Mouse (Mus musculus) E14TG2a.4 (cell line): ENCODE data around the gene Cmip.

ENCODE experiments used
- H3K27me3 ChIP-seq: 2 replicates; pipeline ENCODE4 v1.6.1; 2014; ENCODE audit warnings: low read length, control low read depth; ENCODE audit not compliant: insufficient read depth
- H3K36me3 ChIP-seq: 2 replicates; pipeline ENCODE4 v1.6.1; 2014; ENCODE audit warnings: low read length, control low read depth; ENCODE audit not compliant: insufficient read depth
- H3K4me1 ChIP-seq: replicated peaks from 2 replicates; pipeline ENCODE4 v1.6.1; 2014; ENCODE audit warnings: low read depth, low read length, control low read depth
- H3K4me3 ChIP-seq: replicated peaks from 2 replicates; pipeline ENCODE4 v1.5.1; 2014; ENCODE audit warnings: mild to moderate bottlenecking, low read length
- H3K9me3 ChIP-seq: 2 replicates; pipeline ENCODE4 v1.6.1; 2014; ENCODE audit warnings: low read length, control low read depth
- CTCF ChIP-seq: conservative IDR thresholded peaks from 2 replicates; pipeline ENCODE4 v1.5.1; 2014; ENCODE audit warnings: low read length
- NANOG ChIP-seq: IDR thresholded peaks from 2 replicates; pipeline ENCODE4 v1.6.1; 2014; ENCODE audit warnings: borderline replicate concordance, low read length, mixed read lengths
- POU5F1 ChIP-seq: IDR thresholded peaks from 2 replicates; pipeline ENCODE4 v1.6.1; 2014; ENCODE audit warnings: low read length, borderline replicate concordance

The Cmip gene

GRCm38 (mm10) chr8:117469431-117470341, 212.8 kb downstream of the Cmip start:
- H3K9me3 ChIP-seq, result no peaks in the 10 kb centered on the region
- peaks cover 32% of the 10 kb centered on the region for H3K4me1 ChIP-seq
- TF ChIP-seq POU5F1 (no peak), NANOG (no peak), CTCF (no peak)
- H3K27me3 ChIP-seq, result peaks cover 24% of the 10 kb centered on the region
- peak overlapping the region; percentile 66 for H3K4me3 ChIP-seq
- H3K36me3 ChIP-seq, result no peaks in the 10 kb centered on the region

- H3K9me3 ChIP-seq, result no peaks in the 10 kb centered on the region
- peaks cover 32% of the 10 kb centered on the region for H3K4me1 ChIP-seq
- TF ChIP-seq NANOG, result no peak
- no peak for TF ChIP-seq POU5F1
- TF ChIP-seq CTCF, result no peak
- H3K4me3 ChIP-seq, result peak overlapping the region; percentile 66
- peaks cover 24% of the 10 kb centered on the region for H3K27me3 ChIP-seq
- H3K36me3 ChIP-seq, result no peaks in the 10 kb centered on the region
Measured at GRCm38 (mm10) chr8:117470342-117470781, 213.5 kb downstream of the Cmip start.

DNA sequence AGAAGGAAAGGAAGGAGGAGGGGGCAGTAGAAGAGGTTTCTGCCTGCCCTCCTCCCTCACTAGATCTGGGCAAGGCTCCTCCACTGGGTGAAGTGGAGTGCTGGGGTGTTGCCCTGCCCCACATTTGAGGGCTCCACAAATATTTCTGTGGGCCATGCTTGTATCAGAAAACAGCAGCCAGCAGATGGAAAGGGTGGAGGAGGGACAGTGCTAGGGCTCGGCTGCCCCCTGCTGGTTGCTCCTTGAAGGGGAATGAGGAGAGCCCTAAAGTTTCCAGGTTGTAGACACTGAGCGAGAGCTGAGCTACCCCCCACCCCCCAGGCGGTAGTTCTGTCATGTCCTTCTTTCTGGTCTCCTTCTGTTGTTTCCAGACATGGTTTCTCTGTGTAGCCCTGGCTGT, 214.3 kb downstream of the Cmip start:
- H3K9me3 ChIP-seq, result no peaks in the 10 kb centered on the region
- peak; percentile 59 for TF ChIP-seq CTCF
- no peak for TF ChIP-seq NANOG
- no peak for TF ChIP-seq POU5F1
- H3K27me3 ChIP-seq, result peaks cover 24% of the 10 kb centered on the region
- H3K4me1 ChIP-seq, result peaks cover 36% of the 10 kb centered on the region
- H3K4me3 ChIP-seq, result peak overlapping the region; percentile 66
- H3K36me3 ChIP-seq, result no peaks in the 10 kb centered on the region

GRCm38 (mm10) chr8:117471655-117472054, 214.8 kb downstream of the Cmip start:
- no peak overlapping the region for H3K4me3 ChIP-seq
- no peaks in the 10 kb centered on the region for H3K9me3 ChIP-seq
- H3K27me3 ChIP-seq, result peaks cover 24% of the 10 kb centered on the region
- TF ChIP-seq CTCF (no peak), POU5F1 (no peak), NANOG (no peak)
- peaks cover 36% of the 10 kb centered on the region for H3K4me1 ChIP-seq
- H3K36me3 ChIP-seq, result no peaks in the 10 kb centered on the region

GRCm38 (mm10) chr8:117472332-117472731, 215.5 kb downstream of the Cmip start:
- H3K27me3 ChIP-seq, result peaks cover 24% of the 10 kb centered on the region
- H3K9me3 ChIP-seq, result no peaks in the 10 kb centered on the region
- H3K4me1 ChIP-seq, result peaks cover 36% of the 10 kb centered on the region
- TF ChIP-seq CTCF (no peak), NANOG (no peak), POU5F1 (no peak)
- H3K36me3 ChIP-seq, result no peaks in the 10 kb centered on the region
- no peak overlapping the region for H3K4me3 ChIP-seq

DNA sequence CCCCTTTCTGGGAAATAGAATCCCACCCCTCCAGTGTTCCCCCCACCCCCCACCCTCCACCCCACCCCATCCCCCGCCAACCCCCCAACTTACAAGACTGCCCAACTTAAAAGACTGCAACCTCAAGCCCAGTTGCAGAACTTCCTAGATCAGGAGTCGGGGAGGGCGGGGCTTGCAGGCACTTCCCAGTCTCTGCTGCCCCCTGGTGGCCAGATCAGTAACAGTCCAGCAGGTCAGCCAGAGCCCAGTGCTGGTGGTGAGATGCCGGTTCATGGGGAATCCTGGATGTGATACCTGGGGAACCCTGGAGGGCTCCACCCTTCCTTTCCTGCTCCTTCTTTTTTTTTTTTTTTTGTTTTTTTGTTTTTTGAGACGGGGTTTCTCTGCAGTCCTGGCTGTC, 218.1 kb downstream of the Cmip start:
- peaks cover 9% of the 10 kb centered on the region for H3K27me3 ChIP-seq
- TF ChIP-seq POU5F1 (no peak), CTCF (peak; percentile 63)
- no peak overlapping the region for H3K4me3 ChIP-seq
- no peaks in the 10 kb centered on the region for H3K36me3 ChIP-seq
- H3K4me1 ChIP-seq, result peaks cover 31% of the 10 kb centered on the region
- no peaks in the 10 kb centered on the region for H3K9me3 ChIP-seq

- Histone ChIP-seq H3K4me3 (no peak overlapping the region), H3K9me3 (no peaks in the 10 kb centered on the region), H3K36me3 (no peaks in the 10 kb centered on the region), H3K27me3 (peaks cover 7% of the 10 kb centered on the region), H3K4me1 (peaks cover 29% of the 10 kb centered on the region)
- TF ChIP-seq CTCF, result no peak
- no peak for TF ChIP-seq POU5F1
- TF ChIP-seq NANOG, result no peak
Measured at GRCm38 (mm10) chr8:117475819-117476218, 219.0 kb downstream of the Cmip start.

- no peaks in the 10 kb centered on the region for H3K9me3 ChIP-seq
- H3K4me1 ChIP-seq, result peaks cover 25% of the 10 kb centered on the region
- H3K36me3 ChIP-seq, result no peaks in the 10 kb centered on the region
- no peaks in the 10 kb centered on the region for H3K27me3 ChIP-seq
- TF ChIP-seq NANOG (no peak), POU5F1 (no peak), CTCF (no peak)
- no peak overlapping the region for H3K4me3 ChIP-seq
Measured at GRCm38 (mm10) chr8:117478082-117478481, 221.2 kb downstream of the Cmip start.

GRCm38 (mm10) chr8:117479996-117480395, 223.1 kb downstream of the Cmip start:
- no peaks in the 10 kb centered on the region for H3K27me3 ChIP-seq
- H3K9me3 ChIP-seq, result no peaks in the 10 kb centered on the region
- TF ChIP-seq CTCF (no peak), NANOG (no peak), POU5F1 (no peak)
- no peak overlapping the region for H3K4me3 ChIP-seq
- H3K4me1 ChIP-seq, result peaks cover 29% of the 10 kb centered on the region
- H3K36me3 ChIP-seq, result no peaks in the 10 kb centered on the region
